Mouse (Mus musculus) forebrain, embryonic 16.5 days (tissue): ENCODE data around the gene Smarca2. TPM values are rescaled to one million over a fixed set of nuclear protein-coding genes. Genes with fewer than 3 reads are reported as not detected.
A peak's percentile ranks its signal among the peaks of the same experiment; 100 is the strongest.

Experiments
- ATAC-seq: fragments of 200-750 bp; cut with Nextera tagmentation; 2 replicates; pipeline ENCODE4 v1.8.0; 2017; ENCODE audit warnings: mild to moderate bottlenecking, moderate library complexity
- H3K27ac ChIP-seq: fragments of 300-500 bp; sonication (generic); 2 replicates; pipeline ENCODE4 v1.5.1; 2014; ENCODE audit warnings: low read length, control low read depth
- H3K27me3 ChIP-seq: fragments of 300-500 bp; sonication (generic); replicated peaks from 2 replicates; pipeline ENCODE4 v1.6.1; 2014; ENCODE audit warnings: low read length; ENCODE audit not compliant: control insufficient read depth, insufficient read depth
- H3K36me3 ChIP-seq: fragments of 300-500 bp; sonication (generic); 2 replicates; pipeline ENCODE4 v1.6.1; 2014; ENCODE audit not compliant: control insufficient read depth, insufficient read depth
- H3K4me1 ChIP-seq: fragments of 300-500 bp; sonication (generic); replicated peaks from 2 replicates; pipeline ENCODE4 v1.6.1; 2014; ENCODE audit warnings: low read length; ENCODE audit not compliant: control insufficient read depth, insufficient read depth
- H3K4me2 ChIP-seq: fragments of 300-500 bp; sonication (generic); 2 replicates; pipeline ENCODE4 v1.6.1; 2014; ENCODE audit warnings: mild to moderate bottlenecking, low read length, control low read depth
- H3K4me3 ChIP-seq: fragments of 300-500 bp; sonication (generic); replicated peaks from 2 replicates; pipeline ENCODE4 v1.5.1; 2014; ENCODE audit warnings: mild to moderate bottlenecking, low read length, control low read depth
- H3K9ac ChIP-seq: fragments of 300-500 bp; sonication (generic); replicated peaks from 2 replicates; pipeline ENCODE4 v1.6.1; 2014; ENCODE audit warnings: low read depth, low read length, control low read depth
- H3K9me3 ChIP-seq: fragments of 300-500 bp; sonication (generic); 2 replicates; pipeline ENCODE4 v1.6.1; 2016; ENCODE audit warnings: low read length; ENCODE audit not compliant: control insufficient read depth
- WGBS: fragments of 180-500 bp; shearing (Covaris S2); extraction: QIAGEN DNeasy Blood & Tissue Kit; methylation state at CpG from one replicate; pipeline ENCODE4 v1.1.7; 2014; 5-methylcytosine and 5-hydroxymethylcytosine counted together
- polyA plus RNA-seq: library from polyadenylated mRNA; unstranded; fragments of >200 nt; fragmentation: Nextera tagmentation; extraction: Ambion mirVana; gene quantifications from 2 replicates; pipeline ENCODE4 v1.2.1, GENCODE M21; 2015

Smarca2 gene
- polyA plus RNA-seq, 1 experiment from 2014 or later = 157 TPM

DNA sequence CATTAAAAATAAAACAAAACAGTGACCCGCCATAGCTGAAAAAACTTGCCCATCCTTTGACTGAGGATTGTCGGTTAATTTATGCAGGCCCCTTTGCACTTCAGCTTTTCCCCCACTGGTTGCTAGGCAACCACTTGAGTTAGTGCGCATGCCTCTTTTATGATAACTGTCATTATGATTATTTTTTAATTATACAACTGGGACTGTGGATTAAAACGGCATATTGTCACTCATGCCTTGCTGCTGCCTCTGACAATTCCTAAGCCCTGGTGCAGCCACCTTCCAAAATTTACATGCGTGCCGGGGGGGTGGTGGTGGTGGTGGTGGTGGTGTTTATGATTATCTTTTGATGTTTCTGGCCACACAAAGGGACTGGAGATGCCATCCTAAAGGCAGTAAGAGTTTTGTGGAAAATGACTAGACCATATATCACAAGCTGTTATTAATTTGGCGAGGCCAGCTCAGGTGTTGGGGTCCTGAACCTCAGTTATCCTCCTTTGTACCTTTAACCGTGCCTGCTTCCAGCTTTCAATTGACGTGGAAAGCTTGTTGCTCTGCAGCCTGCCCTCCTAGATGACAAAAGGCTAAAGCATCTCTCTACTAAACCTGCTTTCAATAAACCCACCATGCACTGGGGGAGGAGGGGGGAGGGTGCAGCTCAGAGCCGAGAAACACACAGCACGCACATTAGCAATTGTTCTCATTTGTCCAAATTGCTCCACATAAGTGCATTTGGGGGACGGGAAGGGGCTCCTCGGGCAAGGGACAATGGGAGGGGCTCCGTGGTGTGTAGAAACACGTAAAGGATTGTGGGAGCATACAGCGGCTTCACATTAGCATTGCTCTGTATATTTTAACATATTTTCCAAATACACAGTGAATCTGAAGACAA is 165.0 kb downstream of the Smarca2 start:
- WGBS = 6% methylated on average over 16 of the region's 16 CpGs
- H3K27me3 ChIP-seq = no peaks in the 10 kb centered on the region
- peaks cover 30% of the 10 kb centered on the region for H3K4me1 ChIP-seq
- H3K9me3 ChIP-seq = no peaks in the 10 kb centered on the region
- H3K36me3 ChIP-seq = peaks cover 9% of the 10 kb centered on the region
- peak overlapping the region; percentile 99 for H3K27ac ChIP-seq
- ATAC-seq = peak; percentile 87
- peak overlapping the region; percentile 60 for H3K4me2 ChIP-seq
- peak overlapping the region; percentile 22 for H3K4me3 ChIP-seq
- H3K9ac ChIP-seq = peak overlapping the region; percentile 61

DNA sequence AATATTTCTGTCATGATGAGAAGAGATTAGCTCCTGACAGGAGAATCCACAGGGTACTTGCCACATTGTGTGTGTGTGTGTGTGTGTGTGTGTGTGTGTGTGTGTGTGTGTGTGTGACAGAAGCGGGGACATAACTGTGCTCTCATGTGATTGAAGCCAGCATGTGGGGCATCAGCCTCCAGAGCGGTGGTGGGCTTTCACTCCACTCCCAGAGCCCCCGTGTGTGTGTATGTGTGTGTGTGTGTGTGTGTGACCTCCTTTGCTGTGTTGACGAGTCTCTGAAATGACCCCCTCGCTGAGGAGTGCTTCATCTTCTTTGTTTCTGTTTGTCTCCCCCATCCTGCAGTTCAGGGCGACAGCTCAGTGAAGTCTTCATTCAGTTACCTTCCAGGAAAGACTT is 165.7 kb downstream of the Smarca2 start:
- Histone ChIP-seq H3K4me1 (peaks cover 30% of the 10 kb centered on the region), H3K4me2 (peak overlapping the region; percentile 60), H3K9me3 (no peaks in the 10 kb centered on the region), H3K27ac (peak overlapping the region; percentile 99), H3K27me3 (no peaks in the 10 kb centered on the region), H3K36me3 (peaks cover 12% of the 10 kb centered on the region), H3K9ac (peak overlapping the region; percentile 61), H3K4me3 (peak overlapping the region; percentile 22; the same call in 1 of the 2 replicates)
- 12% methylated on average over 6 of the region's 6 CpGs for WGBS
- peak; percentile 45 for ATAC-seq

DNA sequence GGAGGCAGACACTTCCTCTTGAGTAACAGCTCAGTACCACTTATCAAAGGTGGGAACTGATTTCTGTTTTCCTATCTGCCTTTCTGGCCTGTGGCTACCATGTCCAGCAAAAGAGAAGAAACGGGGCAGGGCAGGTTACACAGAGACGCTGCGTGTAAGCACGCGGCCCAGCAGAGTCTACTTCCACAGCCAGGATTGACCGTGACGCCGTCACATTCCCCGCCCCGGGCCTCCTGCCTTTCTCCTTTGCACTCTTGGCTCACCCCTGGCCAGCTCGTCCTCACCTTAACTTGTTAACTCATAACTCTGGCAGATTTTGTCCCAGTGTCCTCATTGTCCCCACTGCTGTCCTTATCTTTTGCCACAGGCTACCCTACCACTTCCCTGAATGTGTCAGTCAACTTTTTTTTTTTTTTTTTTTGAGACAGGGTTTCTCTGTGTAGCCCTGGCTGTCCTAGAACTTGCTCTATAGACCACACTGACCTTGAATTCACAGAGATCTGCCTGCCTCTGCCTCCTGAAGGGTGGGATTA is 167.3 kb downstream of the Smarca2 start:
- no peak overlapping the region for H3K4me3 ChIP-seq
- 96% methylated on average over 11 of the region's 11 CpGs for WGBS
- no peaks in the 10 kb centered on the region for H3K9me3 ChIP-seq
- peak overlapping the region; percentile 99 for H3K27ac ChIP-seq
- H3K4me1 ChIP-seq = peaks cover 30% of the 10 kb centered on the region
- no peaks in the 10 kb centered on the region for H3K27me3 ChIP-seq
- no peak overlapping the region for H3K9ac ChIP-seq
- peaks cover 21% of the 10 kb centered on the region for H3K36me3 ChIP-seq
- no peak overlapping the region for H3K4me2 ChIP-seq
- ATAC-seq = no peak

DNA sequence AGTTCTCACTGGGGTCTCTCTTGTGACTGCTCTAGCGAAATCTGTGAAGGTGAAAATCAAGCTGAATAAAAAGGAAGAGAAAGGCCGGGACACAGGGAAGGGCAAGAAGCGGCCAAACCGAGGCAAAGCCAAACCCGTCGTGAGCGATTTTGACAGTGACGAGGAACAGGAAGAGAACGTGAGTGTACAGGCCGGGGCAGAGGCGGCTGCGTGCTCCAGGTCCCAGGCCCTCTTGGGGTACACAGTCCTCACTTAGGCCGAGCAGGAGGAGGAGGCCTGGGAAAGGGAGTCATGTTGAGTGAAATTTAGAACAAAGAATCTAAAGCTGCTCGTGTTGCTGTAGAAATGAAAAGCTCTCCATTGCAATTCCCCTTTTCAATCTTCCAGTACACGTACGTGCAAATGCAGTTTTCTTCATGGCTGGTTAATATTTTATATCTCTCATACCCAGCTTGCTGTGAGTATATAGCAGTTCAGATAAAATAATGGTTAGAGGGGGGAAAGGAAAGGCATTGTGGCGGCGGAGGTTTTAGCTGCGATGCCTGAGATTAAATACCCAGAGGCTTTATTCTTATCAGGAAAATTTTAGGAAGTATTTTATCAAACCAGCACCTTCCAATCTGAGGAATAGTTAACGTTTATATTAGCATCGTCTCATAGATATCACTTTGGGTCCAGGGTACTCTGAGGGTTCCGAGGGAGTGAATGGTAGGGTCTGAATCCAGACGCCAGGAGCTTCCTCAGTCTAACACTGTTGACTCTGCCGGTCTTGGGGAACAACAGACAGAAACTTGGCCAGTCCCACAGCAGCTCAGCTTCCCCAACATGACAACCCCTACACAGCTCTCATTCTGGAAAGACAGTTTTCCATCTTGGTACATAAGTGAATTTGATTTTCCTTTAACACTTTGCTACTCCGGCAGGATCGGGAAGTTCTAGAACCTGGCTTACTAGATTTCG is 171.5 kb downstream of the Smarca2 start:
- Histone ChIP-seq H3K9me3 (no peaks in the 10 kb centered on the region), H3K36me3 (peaks cover 38% of the 10 kb centered on the region), H3K4me2 (no peak overlapping the region), H3K27ac (no peak overlapping the region), H3K27me3 (no peaks in the 10 kb centered on the region), H3K9ac (no peak overlapping the region), H3K4me1 (peaks cover 3% of the 10 kb centered on the region), H3K4me3 (no peak overlapping the region)
- 90% methylated on average over 27 of the region's 27 CpGs for WGBS
- no peak for ATAC-seq

DNA sequence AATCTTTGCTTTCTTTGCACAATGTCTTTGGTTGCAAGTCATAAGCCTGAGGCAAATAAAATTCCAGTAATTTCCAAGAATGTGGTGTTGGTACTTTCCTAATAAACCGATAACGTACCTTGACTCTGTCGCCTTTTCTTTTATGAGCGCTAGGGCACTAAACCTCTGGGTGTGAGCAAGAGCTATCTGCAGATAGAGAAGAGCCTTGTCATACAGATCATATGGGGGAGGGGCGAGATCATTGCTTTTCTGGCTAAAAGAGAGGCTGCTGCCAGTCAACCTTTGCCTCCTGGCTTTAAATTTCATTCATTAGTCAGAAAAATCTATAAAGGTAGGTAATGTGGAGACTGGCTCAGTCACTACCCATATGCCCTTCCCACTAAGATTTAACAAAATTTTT is 173.3 kb downstream of the Smarca2 start:
- Histone ChIP-seq H3K36me3 (peaks cover 36% of the 10 kb centered on the region), H3K9ac (no peak overlapping the region)

DNA sequence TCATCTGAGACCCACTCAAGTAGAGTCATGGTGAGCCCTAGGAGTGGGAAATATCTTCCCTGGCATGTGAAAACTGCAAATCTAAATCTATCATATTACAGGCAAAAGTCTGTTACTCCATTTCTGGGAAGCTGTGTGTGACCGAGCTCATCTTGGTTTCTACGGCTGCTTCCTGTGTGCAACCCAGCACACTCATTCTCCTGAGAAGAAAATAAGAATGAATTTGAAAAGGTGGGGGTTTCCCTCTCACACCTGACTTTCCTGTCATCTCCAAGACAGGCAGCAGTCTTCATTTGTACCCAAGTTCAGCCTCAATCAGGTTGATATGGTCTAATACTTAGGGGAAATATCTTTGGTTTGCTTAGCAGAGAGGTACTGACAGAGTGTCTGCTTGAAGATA is 176.4 kb downstream of the Smarca2 start:
- 89% methylated on average over 2 of the region's 2 CpGs for WGBS
- no peak for ATAC-seq
- no peaks in the 10 kb centered on the region for H3K4me1 ChIP-seq
- H3K4me3 ChIP-seq = no peak overlapping the region
- H3K27me3 ChIP-seq = no peaks in the 10 kb centered on the region
- H3K27ac ChIP-seq = no peak overlapping the region
- H3K36me3 ChIP-seq = peaks cover 24% of the 10 kb centered on the region
- no peak overlapping the region for H3K9ac ChIP-seq
- H3K4me2 ChIP-seq = no peak overlapping the region
- no peaks in the 10 kb centered on the region for H3K9me3 ChIP-seq

More for the DNA sequence above, 173.3 kb downstream of the Smarca2 start:
- H3K4me2 ChIP-seq = no peak overlapping the region
- no peak overlapping the region for H3K27ac ChIP-seq
- ATAC-seq = no peak
- no peaks in the 10 kb centered on the region for H3K4me1 ChIP-seq
- H3K4me3 ChIP-seq = no peak overlapping the region
- H3K9me3 ChIP-seq = no peaks in the 10 kb centered on the region
- H3K27me3 ChIP-seq = no peaks in the 10 kb centered on the region
- 86% methylated on average over 5 of the region's 5 CpGs for WGBS

DNA sequence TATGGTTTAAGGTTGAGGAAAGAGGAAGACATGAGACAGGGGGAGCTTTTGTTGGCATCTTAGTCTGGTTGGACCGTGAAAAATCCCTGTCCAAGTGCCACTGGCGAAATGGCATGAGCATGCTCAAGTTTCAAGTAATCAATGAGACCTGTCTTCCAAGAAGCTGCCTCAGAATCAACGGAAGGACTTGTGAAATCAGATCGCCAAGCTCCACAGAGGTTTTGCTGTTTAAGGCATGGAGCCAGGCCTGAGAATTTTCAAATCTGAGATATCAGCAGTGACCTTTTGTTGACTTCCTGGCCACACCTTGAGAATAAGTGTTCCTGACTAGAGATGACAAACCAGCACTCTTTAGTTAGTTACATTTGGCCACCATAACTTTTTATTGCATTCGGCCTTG is 183.6 kb downstream of the Smarca2 start:
- no peak overlapping the region for H3K4me2 ChIP-seq
- no peaks in the 10 kb centered on the region for H3K27me3 ChIP-seq
- no peaks in the 10 kb centered on the region for H3K36me3 ChIP-seq
- no peak for ATAC-seq
- H3K27ac ChIP-seq = no peak overlapping the region
- H3K9ac ChIP-seq = no peak overlapping the region
- no peaks in the 10 kb centered on the region for H3K9me3 ChIP-seq
- WGBS = 95% methylated on average over 5 of the region's 5 CpGs
- no peaks in the 10 kb centered on the region for H3K4me1 ChIP-seq
- H3K4me3 ChIP-seq = no peak overlapping the region

DNA sequence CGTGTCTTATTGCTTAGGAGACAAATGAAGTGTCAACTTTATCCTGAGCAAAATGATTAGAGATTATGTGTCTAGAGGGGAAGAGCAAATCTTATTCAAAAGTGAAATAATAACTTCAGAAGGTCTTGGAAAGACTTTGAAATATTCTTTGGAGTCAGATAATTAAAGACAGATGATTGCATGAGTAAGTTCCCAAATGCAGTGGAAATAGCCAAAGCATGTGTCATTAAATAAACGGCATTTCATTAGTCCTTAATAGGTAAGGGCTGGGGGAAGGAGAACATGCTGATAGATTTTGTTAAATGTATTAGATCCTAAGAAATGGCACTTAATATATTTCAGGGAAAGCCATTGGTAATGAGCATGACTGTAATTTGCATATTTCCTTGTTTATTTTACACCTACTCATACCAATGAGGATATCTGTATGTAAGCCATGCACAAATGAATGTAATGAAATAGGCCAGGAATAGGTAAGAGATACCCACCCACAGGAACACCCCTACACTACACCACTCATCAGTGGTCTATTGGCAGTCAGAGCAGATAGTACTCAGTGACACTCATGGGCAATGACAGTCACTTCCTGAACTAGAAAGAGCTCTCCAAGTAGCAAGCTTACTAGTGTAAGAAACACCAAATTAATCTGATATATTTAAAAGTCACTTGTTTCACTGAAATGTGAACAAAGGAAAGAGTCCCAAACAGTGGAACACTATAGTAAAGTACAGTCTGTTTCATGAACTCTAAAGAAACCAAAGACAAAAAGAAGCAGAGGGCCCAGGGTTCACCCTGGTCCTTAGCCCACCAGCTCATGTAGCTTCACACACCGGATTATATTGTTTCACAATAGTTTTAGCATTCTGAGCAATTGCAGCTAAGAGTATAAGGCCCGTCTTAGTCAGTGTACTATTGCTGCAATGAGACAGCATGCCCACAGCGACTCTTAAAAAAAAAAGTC is 185.8 kb downstream of the Smarca2 start:
- no peaks in the 10 kb centered on the region for H3K27me3 ChIP-seq
- WGBS = 73% methylated on average over 5 of the region's 5 CpGs

More for the DNA sequence above, 185.8 kb downstream of the Smarca2 start:
- Histone ChIP-seq H3K4me1 (peaks cover 6% of the 10 kb centered on the region; the same call in 1 of the 2 replicates), H3K4me2 (no peak overlapping the region), H3K27ac (no peak overlapping the region), H3K4me3 (no peak overlapping the region), H3K9ac (no peak overlapping the region), H3K9me3 (no peaks in the 10 kb centered on the region), H3K36me3 (no peaks in the 10 kb centered on the region)
- no peak for ATAC-seq
